Mouse (Mus musculus): ENCODE measurements around the gene Rexo5. TPM values are rescaled to one million over a fixed set of nuclear protein-coding genes. Genes with fewer than 3 reads are reported as not detected.

Rexo5 gene
- polyA plus RNA-seq, 1 experiment from 2014 or later, result 24.8 TPM

- no peak overlapping the region for H3K4me2 ChIP-seq (ENCODE audit: low read depth, severe bottlenecking)
- no peak overlapping the region for H3K27ac ChIP-seq (replicated peaks; ENCODE audit: low read depth, low read length)
- ATAC-seq (ENCODE audit: insufficient number of reproducible peaks, low FRiP score, low TSS enrichment, low read depth) (no peak), DNase-seq (ENCODE audit: low spot score) (no peak)
- no peak overlapping the region for H3K4me3 ChIP-seq (ENCODE audit: low read depth, low read length)
- WGBS, result 93% methylated on average over 3 of the region's 3 CpGs
- no peaks in the 10 kb centered on the region for H3K9me3 ChIP-seq (ENCODE audit: control insufficient read depth, low read length)
- H3K9ac ChIP-seq (ENCODE audit: low read length), result no peak overlapping the region
- no peaks in the 10 kb centered on the region for H3K27me3 ChIP-seq (ENCODE audit: control insufficient read depth, insufficient read depth, low read length)
- H3K36me3 ChIP-seq (ENCODE audit: control insufficient read depth, insufficient read depth, low read length), result no peaks in the 10 kb centered on the region
- H3K4me1 ChIP-seq (ENCODE audit: control insufficient read depth, insufficient read depth, low read length), result no peaks in the 10 kb centered on the region
Observed at GRCm38 (mm10) chr7:119764377-119764776, 29.4 kb upstream of the Rexo5 start.

GRCm38 (mm10) chr7:119766996-119767395, 26.8 kb upstream of the Rexo5 start:
- ATAC-seq (ENCODE audit: insufficient number of reproducible peaks, low FRiP score, low TSS enrichment, low read depth) (no peak), DNase-seq (ENCODE audit: low spot score) (no peak)
- no peak overlapping the region for H3K9ac ChIP-seq (ENCODE audit: low read length)

GRCm38 (mm10) chr7:119769895-119770294, 23.9 kb upstream of the Rexo5 start:
- H3K27ac ChIP-seq (replicated peaks; ENCODE audit: low read depth, low read length), result no peak overlapping the region
- WGBS, result 95% methylated on average over 8 of the region's 8 CpGs
- no peak overlapping the region for H3K9ac ChIP-seq (ENCODE audit: low read length)
- DNase-seq (ENCODE audit: low spot score), result no peak
- no peak overlapping the region for H3K4me3 ChIP-seq (ENCODE audit: low read depth, low read length)
- no peak for ATAC-seq (ENCODE audit: insufficient number of reproducible peaks, low FRiP score, low TSS enrichment, low read depth)
- no peaks in the 10 kb centered on the region for H3K27me3 ChIP-seq (ENCODE audit: control insufficient read depth, insufficient read depth, low read length)
- no peaks in the 10 kb centered on the region for H3K9me3 ChIP-seq (ENCODE audit: control insufficient read depth, low read length)
- no peak overlapping the region for H3K4me2 ChIP-seq (ENCODE audit: low read depth, severe bottlenecking)
- H3K36me3 ChIP-seq (ENCODE audit: control insufficient read depth, insufficient read depth, low read length), result no peaks in the 10 kb centered on the region
- H3K4me1 ChIP-seq (ENCODE audit: control insufficient read depth, insufficient read depth, low read length), result no peaks in the 10 kb centered on the region

More at GRCm38 (mm10) chr7:119766996-119767395, 26.8 kb upstream of the Rexo5 start:
- Histone ChIP-seq H3K4me3 (ENCODE audit: low read depth, low read length) (no peak overlapping the region), H3K4me1 (ENCODE audit: control insufficient read depth, insufficient read depth, low read length) (no peaks in the 10 kb centered on the region), H3K36me3 (ENCODE audit: control insufficient read depth, insufficient read depth, low read length) (no peaks in the 10 kb centered on the region), H3K27ac (replicated peaks; ENCODE audit: low read depth, low read length) (no peak overlapping the region), H3K9me3 (ENCODE audit: control insufficient read depth, low read length) (no peaks in the 10 kb centered on the region), H3K27me3 (ENCODE audit: control insufficient read depth, insufficient read depth, low read length) (no peaks in the 10 kb centered on the region), H3K4me2 (ENCODE audit: low read depth, severe bottlenecking) (no peak overlapping the region)
- 84% methylated on average over 6 of the region's 6 CpGs for WGBS

- Histone ChIP-seq H3K4me3 (ENCODE audit: low read depth, low read length) (no peak overlapping the region), H3K4me1 (ENCODE audit: control insufficient read depth, insufficient read depth, low read length) (no peaks in the 10 kb centered on the region), H3K36me3 (ENCODE audit: control insufficient read depth, insufficient read depth, low read length) (peaks cover 8% of the 10 kb centered on the region), H3K27ac (replicated peaks; ENCODE audit: low read depth, low read length) (no peak overlapping the region), H3K4me2 (ENCODE audit: low read depth, severe bottlenecking) (no peak overlapping the region), H3K9ac (ENCODE audit: low read length) (no peak overlapping the region), H3K9me3 (ENCODE audit: control insufficient read depth, low read length) (no peaks in the 10 kb centered on the region), H3K27me3 (ENCODE audit: control insufficient read depth, insufficient read depth, low read length) (no peaks in the 10 kb centered on the region)
- DNase-seq (ENCODE audit: low spot score), result no peak
- WGBS, result 91% methylated on average over 2 of the region's 2 CpGs
- no peak for ATAC-seq (ENCODE audit: insufficient number of reproducible peaks, low FRiP score, low TSS enrichment, low read depth)
Observed at GRCm38 (mm10) chr7:119783453-119783852, 10.4 kb upstream of the Rexo5 start.

- WGBS, result 94% methylated on average over 5 of the region's 5 CpGs
- no peak for ATAC-seq (ENCODE audit: insufficient number of reproducible peaks, low FRiP score, low TSS enrichment, low read depth)
Observed at GRCm38 (mm10) chr7:119784908-119785307, 8.9 kb upstream of the Rexo5 start.

GRCm38 (mm10) chr7:119789024-119789423, 4.8 kb upstream of the Rexo5 start:
- WGBS, result 92% methylated on average over 3 of the region's 3 CpGs
- peaks cover 8% of the 10 kb centered on the region for H3K36me3 ChIP-seq (ENCODE audit: control insufficient read depth, insufficient read depth, low read length)

More at GRCm38 (mm10) chr7:119784908-119785307, 8.9 kb upstream of the Rexo5 start:
- peaks cover 8% of the 10 kb centered on the region for H3K36me3 ChIP-seq (ENCODE audit: control insufficient read depth, insufficient read depth, low read length)
- no peaks in the 10 kb centered on the region for H3K9me3 ChIP-seq (ENCODE audit: control insufficient read depth, low read length)
- no peak overlapping the region for H3K27ac ChIP-seq (replicated peaks; ENCODE audit: low read depth, low read length)
- no peaks in the 10 kb centered on the region for H3K4me1 ChIP-seq (ENCODE audit: control insufficient read depth, insufficient read depth, low read length)
- no peaks in the 10 kb centered on the region for H3K27me3 ChIP-seq (ENCODE audit: control insufficient read depth, insufficient read depth, low read length)
- no peak overlapping the region for H3K4me3 ChIP-seq (ENCODE audit: low read depth, low read length)
- no peak overlapping the region for H3K4me2 ChIP-seq (ENCODE audit: low read depth, severe bottlenecking)
- no peak overlapping the region for H3K9ac ChIP-seq (ENCODE audit: low read length)
- DNase-seq (ENCODE audit: low spot score), result no peak

GRCm38 (mm10) chr7:119794251-119794638, 439 bp downstream of the Rexo5 start:
- ATAC-seq (ENCODE audit: insufficient number of reproducible peaks, low FRiP score, low TSS enrichment, low read depth) (peak; percentile 81), DNase-seq (ENCODE audit: low spot score) (no peak)
- H3K4me2 ChIP-seq (ENCODE audit: low read depth, severe bottlenecking), result peak overlapping the region; percentile 71
- peak overlapping the region; percentile 88 for H3K9ac ChIP-seq (ENCODE audit: low read length)
- no peaks in the 10 kb centered on the region for H3K27me3 ChIP-seq (ENCODE audit: control insufficient read depth, insufficient read depth, low read length)
- peaks cover 2% of the 10 kb centered on the region; the same call in 1 of the 2 replicates for H3K4me1 ChIP-seq (ENCODE audit: control insufficient read depth, insufficient read depth, low read length)
- WGBS, result 0% methylated on average over 21 of the region's 21 CpGs
- H3K27ac ChIP-seq (replicated peaks; ENCODE audit: low read depth, low read length), result peak overlapping the region; percentile 70
- H3K9me3 ChIP-seq (ENCODE audit: control insufficient read depth, low read length), result no peaks in the 10 kb centered on the region
- no peaks in the 10 kb centered on the region; the same call in 1 of the 2 replicates for H3K36me3 ChIP-seq (ENCODE audit: control insufficient read depth, insufficient read depth, low read length)
- peak overlapping the region; percentile 68 for H3K4me3 ChIP-seq (ENCODE audit: low read depth, low read length)

More at GRCm38 (mm10) chr7:119789024-119789423, 4.8 kb upstream of the Rexo5 start:
- no peak overlapping the region for H3K4me2 ChIP-seq (ENCODE audit: low read depth, severe bottlenecking)
- no peaks in the 10 kb centered on the region for H3K9me3 ChIP-seq (ENCODE audit: control insufficient read depth, low read length)
- ATAC-seq (ENCODE audit: insufficient number of reproducible peaks, low FRiP score, low TSS enrichment, low read depth) (no peak), DNase-seq (ENCODE audit: low spot score) (no peak)
- no peaks in the 10 kb centered on the region for H3K27me3 ChIP-seq (ENCODE audit: control insufficient read depth, insufficient read depth, low read length)
- no peaks in the 10 kb centered on the region; the same call in 1 of the 2 replicates for H3K4me1 ChIP-seq (ENCODE audit: control insufficient read depth, insufficient read depth, low read length)
- no peak overlapping the region for H3K4me3 ChIP-seq (ENCODE audit: low read depth, low read length)
- no peak overlapping the region for H3K27ac ChIP-seq (replicated peaks; ENCODE audit: low read depth, low read length)
- H3K9ac ChIP-seq (ENCODE audit: low read length), result no peak overlapping the region

- no peak for ATAC-seq (ENCODE audit: insufficient number of reproducible peaks, low FRiP score, low TSS enrichment, low read depth)
- no peak overlapping the region for H3K9ac ChIP-seq (ENCODE audit: low read length)
Observed at GRCm38 (mm10) chr7:119795311-119795710, 1.5 kb downstream of the Rexo5 start.

GRCm38 (mm10) chr7:119800488-119800887, 6.7 kb downstream of the Rexo5 start:
- ATAC-seq (ENCODE audit: insufficient number of reproducible peaks, low FRiP score, low TSS enrichment, low read depth) (no peak), DNase-seq (ENCODE audit: low spot score) (no peak)
- Histone ChIP-seq H3K36me3 (ENCODE audit: control insufficient read depth, insufficient read depth, low read length) (no peaks in the 10 kb centered on the region), H3K27me3 (ENCODE audit: control insufficient read depth, insufficient read depth, low read length) (no peaks in the 10 kb centered on the region), H3K27ac (replicated peaks; ENCODE audit: low read depth, low read length) (no peak overlapping the region), H3K4me2 (ENCODE audit: low read depth, severe bottlenecking) (no peak overlapping the region), H3K4me3 (ENCODE audit: low read depth, low read length) (no peak overlapping the region), H3K9ac (ENCODE audit: low read length) (no peak overlapping the region), H3K9me3 (ENCODE audit: control insufficient read depth, low read length) (no peaks in the 10 kb centered on the region), H3K4me1 (ENCODE audit: control insufficient read depth, insufficient read depth, low read length) (no peaks in the 10 kb centered on the region)
- WGBS, result 92% methylated on average over 3 of the region's 3 CpGs

More at GRCm38 (mm10) chr7:119795311-119795710, 1.5 kb downstream of the Rexo5 start:
- Histone ChIP-seq H3K36me3 (ENCODE audit: control insufficient read depth, insufficient read depth, low read length) (no peaks in the 10 kb centered on the region), H3K4me2 (ENCODE audit: low read depth, severe bottlenecking) (peak overlapping the region; percentile 31; the same call in 1 of the 2 replicates), H3K27me3 (ENCODE audit: control insufficient read depth, insufficient read depth, low read length) (no peaks in the 10 kb centered on the region), H3K9me3 (ENCODE audit: control insufficient read depth, low read length) (no peaks in the 10 kb centered on the region), H3K27ac (replicated peaks; ENCODE audit: low read depth, low read length) (no peak overlapping the region), H3K4me1 (ENCODE audit: control insufficient read depth, insufficient read depth, low read length) (peaks cover 2% of the 10 kb centered on the region; the same call in 1 of the 2 replicates), H3K4me3 (ENCODE audit: low read depth, low read length) (no peak overlapping the region)
- DNase-seq (ENCODE audit: low spot score), result no peak
